Mouse (Mus musculus): Measurements from ENCODE around the gene Dcakd. TPM values are rescaled to one million over a fixed set of nuclear protein-coding genes. Genes with fewer than 3 reads are reported as not detected.

Gene Dcakd
- total and polyA plus RNA-seq, 2 experiments from 2014 or later: 149 to 176 TPM

DNA sequence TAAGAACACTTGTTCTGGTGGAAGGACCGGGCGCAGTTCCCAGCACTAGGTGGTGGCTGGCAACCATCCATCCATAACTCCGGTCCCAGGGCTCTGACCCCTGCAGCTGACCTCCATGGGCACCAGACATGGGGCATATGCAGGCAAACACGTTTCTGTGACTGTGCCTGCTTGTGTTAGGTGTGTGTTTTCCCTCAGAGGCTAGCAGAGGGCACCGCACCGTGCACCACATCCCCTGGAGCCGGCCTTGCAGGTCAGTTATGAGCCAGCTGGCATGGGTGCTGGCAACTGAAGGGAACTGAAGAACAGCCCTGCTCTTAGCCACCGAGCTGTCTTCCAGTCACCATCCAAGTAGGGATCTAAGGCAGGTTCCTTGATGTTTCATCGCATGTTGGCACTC is 22.0 kb upstream of the Dcakd start:
- no peaks in the 10 kb centered on the region for H3K9me3 ChIP-seq (ENCODE audit: low read length)
- H3K27me3 ChIP-seq (ENCODE audit: insufficient read depth, low read length): no peaks in the 10 kb centered on the region
- H3K4me3 ChIP-seq (ENCODE audit: low read length): no peak overlapping the region
- H3K4me2 ChIP-seq (ENCODE audit: low read depth, low read length): no peak overlapping the region
- no peak for TF ChIP-seq CTCF (IDR thresholded peaks at IDR 0.05; ENCODE audit: low read depth)
- no peak overlapping the region for H3K27ac ChIP-seq
- DNase-seq (ENCODE audit: low spot score) (no peak), ATAC-seq (no peak)
- 80% methylated on average over 9 of the region's 9 CpGs for WGBS
- H3K4me1 ChIP-seq (ENCODE audit: insufficient read depth, low read length): no peaks in the 10 kb centered on the region
- peaks cover 43% of the 10 kb centered on the region for H3K36me3 ChIP-seq (ENCODE audit: insufficient read depth, low read length)
- no peak overlapping the region for H3K9ac ChIP-seq (replicated peaks; ENCODE audit: low read length)

DNA sequence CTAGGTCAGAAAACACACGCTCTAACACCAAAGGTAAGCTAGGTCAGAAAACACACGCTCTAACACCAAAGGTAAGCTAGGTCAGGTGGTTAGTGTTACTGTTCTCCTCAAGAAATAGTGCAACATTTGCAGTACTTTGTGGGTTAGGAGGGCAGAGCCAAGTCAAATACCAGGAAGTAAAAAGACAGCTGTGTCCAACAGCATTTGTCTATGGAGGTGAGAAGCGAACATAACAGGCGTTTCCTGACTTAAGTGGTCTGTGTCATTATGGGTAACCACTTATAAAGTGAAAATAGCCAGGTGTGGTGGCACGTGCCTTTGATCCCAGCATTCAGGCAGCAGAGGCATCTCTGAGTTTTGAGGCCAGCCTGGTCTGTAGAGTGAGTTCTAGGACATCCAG is 21.5 kb upstream of the Dcakd start:
- Histone ChIP-seq H3K9ac (replicated peaks; ENCODE audit: low read length) (no peak overlapping the region), H3K27ac (no peak overlapping the region), H3K36me3 (ENCODE audit: insufficient read depth, low read length) (peaks cover 47% of the 10 kb centered on the region), H3K4me3 (ENCODE audit: low read length) (no peak overlapping the region), H3K9me3 (ENCODE audit: low read length) (no peaks in the 10 kb centered on the region), H3K4me2 (ENCODE audit: low read depth, low read length) (no peak overlapping the region), H3K4me1 (ENCODE audit: insufficient read depth, low read length) (no peaks in the 10 kb centered on the region), H3K27me3 (ENCODE audit: insufficient read depth, low read length) (no peaks in the 10 kb centered on the region)
- no peak for TF ChIP-seq CTCF (IDR thresholded peaks at IDR 0.05; ENCODE audit: low read depth)
- no peak for ATAC-seq
- 98% methylated on average over 5 of the region's 5 CpGs for WGBS
- DNase-seq (ENCODE audit: low spot score): no peak

DNA sequence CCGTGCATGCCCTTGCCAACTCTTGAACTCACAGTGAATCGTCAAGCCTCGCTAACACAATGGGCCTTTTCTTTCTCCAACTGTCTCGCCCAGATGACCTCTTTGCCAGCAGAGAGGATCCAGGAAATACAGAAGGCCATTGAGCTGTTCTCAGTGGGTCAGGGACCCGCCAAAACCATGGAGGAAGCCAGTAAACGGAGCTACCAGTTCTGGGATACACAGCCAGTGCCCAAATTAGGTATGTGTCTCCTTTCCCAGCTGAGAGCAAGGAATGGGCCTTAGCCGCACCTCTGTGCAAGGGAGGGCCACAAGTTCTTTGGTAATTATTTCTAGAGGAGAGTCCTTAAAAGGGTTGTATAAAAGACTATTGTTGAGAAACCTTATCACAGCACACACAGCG is 18.2 kb upstream of the Dcakd start:
- no peaks in the 10 kb centered on the region for H3K9me3 ChIP-seq (ENCODE audit: low read length)
- ATAC-seq: no peak
- no peak for DNase-seq (ENCODE audit: low spot score)
- peaks cover 44% of the 10 kb centered on the region for H3K36me3 ChIP-seq (ENCODE audit: insufficient read depth, low read length)
- 41% methylated on average over 8 of the region's 8 CpGs for WGBS
- H3K27ac ChIP-seq: no peak overlapping the region
- no peak overlapping the region for H3K9ac ChIP-seq (replicated peaks; ENCODE audit: low read length)
- no peak overlapping the region for H3K4me3 ChIP-seq (ENCODE audit: low read length)
- no peaks in the 10 kb centered on the region for H3K27me3 ChIP-seq (ENCODE audit: insufficient read depth, low read length)
- H3K4me1 ChIP-seq (ENCODE audit: insufficient read depth, low read length): no peaks in the 10 kb centered on the region
- H3K4me2 ChIP-seq (ENCODE audit: low read depth, low read length): no peak overlapping the region
- TF ChIP-seq CTCF (IDR thresholded peaks at IDR 0.05; ENCODE audit: low read depth): no peak

DNA sequence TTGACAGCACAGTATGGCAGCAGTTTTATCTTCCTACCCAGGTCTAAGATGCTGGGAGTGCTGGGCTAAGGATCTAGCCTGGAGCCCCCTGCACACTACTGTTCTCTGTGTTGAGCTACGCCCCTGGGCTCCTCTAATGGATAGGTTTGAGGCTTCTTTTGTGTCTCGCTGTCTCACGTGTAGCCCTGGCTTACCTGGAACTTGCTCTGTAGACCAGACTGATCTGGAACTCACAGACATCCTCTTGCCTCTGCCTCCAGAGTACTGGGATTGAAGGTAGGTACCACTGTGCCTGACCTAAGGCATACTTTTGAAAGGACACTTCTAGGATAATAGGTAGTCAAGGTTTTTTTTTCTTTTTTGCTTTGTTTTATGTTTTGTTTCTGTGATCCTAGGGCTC is 15.8 kb upstream of the Dcakd start:
- Histone ChIP-seq H3K27ac (no peak overlapping the region), H3K4me1 (ENCODE audit: insufficient read depth, low read length) (no peaks in the 10 kb centered on the region), H3K36me3 (ENCODE audit: insufficient read depth, low read length) (peaks cover 35% of the 10 kb centered on the region), H3K4me2 (ENCODE audit: low read depth, low read length) (no peak overlapping the region), H3K9ac (replicated peaks; ENCODE audit: low read length) (no peak overlapping the region), H3K9me3 (ENCODE audit: low read length) (no peaks in the 10 kb centered on the region), H3K4me3 (ENCODE audit: low read length) (no peak overlapping the region), H3K27me3 (ENCODE audit: insufficient read depth, low read length) (no peaks in the 10 kb centered on the region)
- no peak for TF ChIP-seq CTCF (IDR thresholded peaks at IDR 0.05; ENCODE audit: low read depth)
- DNase-seq (ENCODE audit: low spot score) (no peak), ATAC-seq (no peak)
- 94% methylated on average over 3 of the region's 3 CpGs for WGBS

DNA sequence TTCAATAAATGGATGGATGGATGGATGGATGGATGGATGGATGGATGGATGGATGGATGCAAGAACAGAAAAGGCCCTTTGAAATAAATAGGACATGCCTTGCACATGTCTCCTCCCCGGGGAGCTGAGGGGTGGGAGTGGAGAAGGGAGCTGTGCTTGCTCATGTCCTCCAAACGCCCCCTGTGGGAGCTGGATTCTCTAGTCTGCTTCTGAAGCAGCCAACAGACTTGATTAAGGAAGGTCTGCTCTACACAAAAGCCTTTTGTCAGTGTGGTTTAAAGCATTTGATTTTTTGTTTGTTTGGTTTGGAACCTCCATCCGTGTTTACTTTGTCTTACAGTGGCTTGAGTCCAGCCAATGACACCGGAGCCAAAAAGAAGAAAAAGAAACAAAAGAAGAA is 14.7 kb upstream of the Dcakd start:
- H3K36me3 ChIP-seq (ENCODE audit: insufficient read depth, low read length): peaks cover 36% of the 10 kb centered on the region
- TF ChIP-seq CTCF (IDR thresholded peaks at IDR 0.05; ENCODE audit: low read depth): peak; percentile 19; the same call in 1 of the 2 replicates
- no peak for ATAC-seq
- H3K4me3 ChIP-seq (ENCODE audit: low read length): no peak overlapping the region
- H3K4me1 ChIP-seq (ENCODE audit: insufficient read depth, low read length): no peaks in the 10 kb centered on the region
- H3K4me2 ChIP-seq (ENCODE audit: low read depth, low read length): no peak overlapping the region
- H3K27ac ChIP-seq: no peak overlapping the region
- no peaks in the 10 kb centered on the region for H3K9me3 ChIP-seq (ENCODE audit: low read length)
- peak; percentile 43 for DNase-seq (ENCODE audit: low spot score)
- 64% methylated on average over 4 of the region's 4 CpGs for WGBS
- no peaks in the 10 kb centered on the region for H3K27me3 ChIP-seq (ENCODE audit: insufficient read depth, low read length)
- no peak overlapping the region for H3K9ac ChIP-seq (replicated peaks; ENCODE audit: low read length)

DNA sequence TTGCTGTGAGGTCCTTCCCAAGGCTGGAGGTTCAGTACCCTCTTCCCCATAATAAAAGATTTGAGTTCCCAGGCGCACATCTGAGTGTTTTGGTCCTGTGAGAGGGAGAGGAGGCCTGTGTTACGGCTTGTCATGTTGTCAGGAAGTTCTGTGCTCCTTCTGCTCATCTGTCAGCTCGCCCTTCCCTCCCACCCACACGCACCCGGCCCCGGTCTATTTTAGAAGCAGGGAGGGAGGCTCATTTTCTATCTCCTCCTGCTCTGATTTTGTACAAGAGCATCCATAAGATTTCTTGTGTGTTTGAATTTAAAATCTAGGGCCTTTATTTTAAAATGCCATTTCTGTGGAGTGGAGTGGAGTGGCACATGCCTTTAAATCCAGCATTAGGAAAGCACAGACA is 9.9 kb upstream of the Dcakd start:
- ATAC-seq: no peak
- 0 out of 2 replicates have a peak, but pooled peaks cover 3% of the 10 kb centered on the region for H3K36me3 ChIP-seq (ENCODE audit: insufficient read depth, low read length)
- no peak for TF ChIP-seq CTCF (IDR thresholded peaks at IDR 0.05; ENCODE audit: low read depth)
- no peak overlapping the region for H3K9ac ChIP-seq (replicated peaks; ENCODE audit: low read length)
- 89% methylated on average over 6 of the region's 6 CpGs for WGBS
- no peak overlapping the region for H3K27ac ChIP-seq
- no peaks in the 10 kb centered on the region for H3K4me1 ChIP-seq (ENCODE audit: insufficient read depth, low read length)
- no peak for DNase-seq (ENCODE audit: low spot score)
- no peaks in the 10 kb centered on the region for H3K27me3 ChIP-seq (ENCODE audit: insufficient read depth, low read length)
- H3K9me3 ChIP-seq (ENCODE audit: low read length): no peaks in the 10 kb centered on the region
- no peak overlapping the region for H3K4me3 ChIP-seq (ENCODE audit: low read length)
- no peak overlapping the region for H3K4me2 ChIP-seq (ENCODE audit: low read depth, low read length)

DNA sequence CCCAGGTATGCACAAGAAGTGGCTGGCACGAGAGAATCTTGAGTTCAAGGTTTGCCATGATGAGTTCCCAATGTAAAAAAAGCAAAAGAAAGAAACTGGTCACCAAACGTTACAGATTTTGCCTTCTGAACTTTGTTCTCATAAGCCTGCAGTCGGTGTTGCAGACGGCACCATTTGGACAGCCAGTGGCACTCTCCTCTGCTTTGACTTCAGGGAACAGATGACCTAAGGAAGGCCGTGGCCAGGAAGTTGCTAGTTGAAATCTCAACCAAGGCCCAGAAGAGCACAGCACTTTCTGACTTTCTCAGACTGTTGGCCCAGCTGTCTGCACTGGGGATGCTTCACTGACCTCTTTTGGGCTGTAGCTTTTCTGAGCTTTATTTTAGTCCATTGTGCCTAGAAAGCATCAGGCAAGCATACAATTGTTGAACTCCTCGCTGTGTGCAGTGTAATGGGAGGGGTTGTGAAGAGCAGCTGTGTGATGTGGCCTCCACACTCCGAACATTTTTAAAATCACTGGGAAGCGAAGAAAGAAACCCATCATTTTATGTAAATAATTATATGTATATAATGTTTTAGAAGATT is 8.8 kb upstream of the Dcakd start:
- no peak overlapping the region for H3K4me3 ChIP-seq (ENCODE audit: low read length)
- H3K27ac ChIP-seq: no peak overlapping the region
- no peak overlapping the region for H3K9ac ChIP-seq (replicated peaks; ENCODE audit: low read length)
- H3K4me1 ChIP-seq (ENCODE audit: insufficient read depth, low read length): no peaks in the 10 kb centered on the region
- TF ChIP-seq CTCF (IDR thresholded peaks at IDR 0.05; ENCODE audit: low read depth): no peak
- DNase-seq (ENCODE audit: low spot score) (no peak), ATAC-seq (no peak)
- 82% methylated on average over 8 of the region's 8 CpGs for WGBS
- H3K27me3 ChIP-seq (ENCODE audit: insufficient read depth, low read length): no peaks in the 10 kb centered on the region
- no peak overlapping the region for H3K4me2 ChIP-seq (ENCODE audit: low read depth, low read length)
- H3K9me3 ChIP-seq (ENCODE audit: low read length): no peaks in the 10 kb centered on the region
- 0 out of 2 replicates have a peak, but pooled peaks cover 3% of the 10 kb centered on the region for H3K36me3 ChIP-seq (ENCODE audit: insufficient read depth, low read length)
